Mouse (Mus musculus) hindbrain, embryonic 15.5 days (tissue): ENCODE results near the gene Rasgef1c. TPM values are rescaled to one million over a fixed set of nuclear protein-coding genes. Genes with fewer than 3 reads are reported as not detected.

ENCODE experiments used
- ATAC-seq: fragments of 200-750 bp; cut with Nextera tagmentation; 2 replicates; pipeline ENCODE4 v1.8.0; 2017; ENCODE audit warnings: low read depth, moderate number of reproducible peaks, moderate TSS enrichment; ENCODE audit not compliant: low FRiP score
- H3K27ac ChIP-seq: fragments of 300-500 bp; sonication (generic); replicated peaks from 2 replicates; pipeline ENCODE4 v1.5.1; 2015; ENCODE audit warnings: mild to moderate bottlenecking, inconsistent platforms
- H3K27me3 ChIP-seq: fragments of 300-500 bp; sonication (generic); 2 replicates; pipeline ENCODE4 v1.6.1; 2015; ENCODE audit warnings: control low read depth, inconsistent platforms
- H3K36me3 ChIP-seq: fragments of 300-500 bp; sonication (generic); 2 replicates; pipeline ENCODE4 v1.6.1; 2015; ENCODE audit warnings: control low read depth, inconsistent platforms
- H3K4me1 ChIP-seq: fragments of 300-500 bp; sonication (generic); replicated peaks from 2 replicates; pipeline ENCODE4 v1.6.1; 2015; ENCODE audit warnings: control low read depth, inconsistent platforms
- H3K4me2 ChIP-seq: fragments of 300-500 bp; sonication (generic); 2 replicates; pipeline ENCODE4 v1.6.1; 2015; ENCODE audit warnings: moderate library complexity, mild to moderate bottlenecking, inconsistent platforms
- H3K4me3 ChIP-seq: fragments of 300-500 bp; sonication (generic); 2 replicates; pipeline ENCODE4 v1.5.1; 2015; ENCODE audit warnings: mild to moderate bottlenecking, inconsistent platforms
- H3K9ac ChIP-seq: fragments of 300-500 bp; sonication (generic); 2 replicates; pipeline ENCODE4 v1.6.1; 2015; ENCODE audit warnings: inconsistent platforms
- H3K9me3 ChIP-seq: fragments of 300-500 bp; sonication (generic); 2 replicates; pipeline ENCODE4 v1.6.1; 2016; ENCODE audit warnings: control low read depth, inconsistent platforms
- WGBS: fragments of 180-500 bp; shearing (Covaris S2); methylation state at CpG from one replicate; pipeline ENCODE4 v1.1.7; 2015; 5-methylcytosine and 5-hydroxymethylcytosine counted together
- polyA plus RNA-seq: library from polyadenylated mRNA; unstranded; fragments of >200 nt; fragmentation: Nextera tagmentation; extraction: Ambion mirVana; gene quantifications from 2 replicates; pipeline ENCODE4 v1.2.1, GENCODE M21; 2015

Rasgef1c gene
- polyA plus RNA-seq, 1 experiment from 2014 or later, result 36.6 TPM

- no peak for ATAC-seq
Measured at GRCm38 (mm10) chr11:49953616-49954015, 52.0 kb downstream of the Rasgef1c start.

GRCm38 (mm10) chr11:49955577-49956261 is 54.1 kb downstream of the Rasgef1c start:
- ATAC-seq, result peak; percentile 82
- H3K4me3 ChIP-seq, result no peak overlapping the region
- H3K27me3 ChIP-seq, result no peaks in the 10 kb centered on the region
- no peak overlapping the region for H3K27ac ChIP-seq
- 32% methylated on average over 8 of the region's 8 CpGs for WGBS
- H3K36me3 ChIP-seq, result no peaks in the 10 kb centered on the region
- H3K9ac ChIP-seq, result no peak overlapping the region
- H3K4me1 ChIP-seq, result no peaks in the 10 kb centered on the region
- H3K4me2 ChIP-seq, result no peak overlapping the region
- no peaks in the 10 kb centered on the region for H3K9me3 ChIP-seq

More at GRCm38 (mm10) chr11:49953616-49954015, 52.0 kb downstream of the Rasgef1c start:
- Histone ChIP-seq H3K4me2 (no peak overlapping the region), H3K9ac (no peak overlapping the region), H3K36me3 (no peaks in the 10 kb centered on the region), H3K27me3 (no peaks in the 10 kb centered on the region), H3K9me3 (no peaks in the 10 kb centered on the region), H3K4me1 (no peaks in the 10 kb centered on the region), H3K4me3 (no peak overlapping the region), H3K27ac (no peak overlapping the region)
- WGBS, result 93% methylated on average over 6 of the region's 6 CpGs

- Histone ChIP-seq H3K9me3 (no peaks in the 10 kb centered on the region), H3K27ac (no peak overlapping the region), H3K4me3 (no peak overlapping the region), H3K36me3 (no peaks in the 10 kb centered on the region), H3K4me2 (no peak overlapping the region), H3K4me1 (no peaks in the 10 kb centered on the region), H3K9ac (no peak overlapping the region), H3K27me3 (no peaks in the 10 kb centered on the region)
- 82% methylated on average over 10 of the region's 10 CpGs for WGBS
- ATAC-seq, result no peak
Measured at GRCm38 (mm10) chr11:49958017-49958416, 56.4 kb downstream of the Rasgef1c start.

- no peak overlapping the region for H3K9ac ChIP-seq
- H3K4me2 ChIP-seq, result no peak overlapping the region
- H3K4me1 ChIP-seq, result no peaks in the 10 kb centered on the region
- WGBS, result 36% methylated on average over 10 of the region's 10 CpGs
- H3K9me3 ChIP-seq, result no peaks in the 10 kb centered on the region
- no peaks in the 10 kb centered on the region for H3K27me3 ChIP-seq
- H3K36me3 ChIP-seq, result no peaks in the 10 kb centered on the region
- peak; percentile 73 for ATAC-seq
- H3K27ac ChIP-seq, result no peak overlapping the region
- no peak overlapping the region for H3K4me3 ChIP-seq
Measured at GRCm38 (mm10) chr11:49961098-49961740, 59.6 kb downstream of the Rasgef1c start.

- H3K4me1 ChIP-seq, result no peaks in the 10 kb centered on the region
- no peak overlapping the region for H3K4me2 ChIP-seq
- no peaks in the 10 kb centered on the region for H3K27me3 ChIP-seq
- H3K9ac ChIP-seq, result no peak overlapping the region
- H3K4me3 ChIP-seq, result no peak overlapping the region
- ATAC-seq, result no peak
- no peaks in the 10 kb centered on the region for H3K36me3 ChIP-seq
- WGBS, result 84% methylated on average over 3 of the region's 3 CpGs
- H3K9me3 ChIP-seq, result no peaks in the 10 kb centered on the region
- H3K27ac ChIP-seq, result no peak overlapping the region
Measured at GRCm38 (mm10) chr11:49965320-49965719, 63.7 kb downstream of the Rasgef1c start.

GRCm38 (mm10) chr11:49969692-49970091 is 68.1 kb downstream of the Rasgef1c start:
- Histone ChIP-seq H3K4me3 (no peak overlapping the region), H3K9me3 (no peaks in the 10 kb centered on the region), H3K27ac (no peak overlapping the region), H3K4me2 (no peak overlapping the region), H3K36me3 (no peaks in the 10 kb centered on the region), H3K9ac (no peak overlapping the region), H3K4me1 (no peaks in the 10 kb centered on the region), H3K27me3 (no peaks in the 10 kb centered on the region)
- ATAC-seq, result no peak
- WGBS, result 94% methylated on average over 2 of the region's 2 CpGs

- no peaks in the 10 kb centered on the region for H3K9me3 ChIP-seq
- no peak overlapping the region for H3K27ac ChIP-seq
- no peaks in the 10 kb centered on the region for H3K27me3 ChIP-seq
- H3K4me3 ChIP-seq, result no peak overlapping the region
- H3K4me2 ChIP-seq, result no peak overlapping the region
- H3K9ac ChIP-seq, result no peak overlapping the region
- ATAC-seq, result no peak
- WGBS, result 79% methylated on average over 10 of the region's 10 CpGs
- no peaks in the 10 kb centered on the region for H3K36me3 ChIP-seq
- H3K4me1 ChIP-seq, result no peaks in the 10 kb centered on the region
Measured at GRCm38 (mm10) chr11:49973657-49974340, 72.2 kb downstream of the Rasgef1c start.

GRCm38 (mm10) chr11:49974675-49975074 is 73.0 kb downstream of the Rasgef1c start:
- H3K4me2 ChIP-seq, result no peak overlapping the region
- H3K9ac ChIP-seq, result no peak overlapping the region
- 61% methylated on average over 1 of the region's 1 CpGs for WGBS
- ATAC-seq, result no peak
- H3K4me3 ChIP-seq, result no peak overlapping the region
- no peak overlapping the region for H3K27ac ChIP-seq
- H3K27me3 ChIP-seq, result no peaks in the 10 kb centered on the region
- H3K9me3 ChIP-seq, result no peaks in the 10 kb centered on the region
- peaks cover 3% of the 10 kb centered on the region; the same call in 1 of the 2 replicates for H3K36me3 ChIP-seq
- H3K4me1 ChIP-seq, result no peaks in the 10 kb centered on the region

- H3K36me3 ChIP-seq, result peaks cover 4% of the 10 kb centered on the region; the same call in 1 of the 2 replicates
- no peak overlapping the region for H3K9ac ChIP-seq
- no peaks in the 10 kb centered on the region for H3K4me1 ChIP-seq
- no peaks in the 10 kb centered on the region for H3K9me3 ChIP-seq
- H3K27ac ChIP-seq, result no peak overlapping the region
- no peak overlapping the region for H3K4me2 ChIP-seq
- H3K4me3 ChIP-seq, result no peak overlapping the region
- H3K27me3 ChIP-seq, result no peaks in the 10 kb centered on the region
- ATAC-seq, result no peak
- 84% methylated on average over 10 of the region's 10 CpGs for WGBS
Measured at GRCm38 (mm10) chr11:49977963-49978568, 76.4 kb downstream of the Rasgef1c start.

- Histone ChIP-seq H3K36me3 (peaks cover 4% of the 10 kb centered on the region; the same call in 1 of the 2 replicates), H3K27me3 (no peaks in the 10 kb centered on the region), H3K27ac (no peak overlapping the region), H3K9ac (no peak overlapping the region), H3K4me2 (no peak overlapping the region), H3K4me3 (no peak overlapping the region), H3K9me3 (no peaks in the 10 kb centered on the region), H3K4me1 (no peaks in the 10 kb centered on the region)
- 95% methylated on average over 8 of the region's 8 CpGs for WGBS
- no peak for ATAC-seq
Measured at GRCm38 (mm10) chr11:49978935-49979334, 77.3 kb downstream of the Rasgef1c start.

- Histone ChIP-seq H3K4me3 (no peak overlapping the region), H3K27me3 (no peaks in the 10 kb centered on the region), H3K27ac (no peak overlapping the region), H3K36me3 (peaks cover 4% of the 10 kb centered on the region; the same call in 1 of the 2 replicates), H3K4me2 (no peak overlapping the region), H3K9me3 (no peaks in the 10 kb centered on the region), H3K9ac (no peak overlapping the region), H3K4me1 (no peaks in the 10 kb centered on the region)
- 79% methylated on average over 6 of the region's 6 CpGs for WGBS
- no peak for ATAC-seq
Measured at GRCm38 (mm10) chr11:49980681-49981235, 79.1 kb downstream of the Rasgef1c start.
